Mouse (Mus musculus): ENCODE data around the gene Nelfb.
"Not testable (repeated sequence)": the region's sequence is repeated elsewhere in the genome, so short reads cannot be mapped to it uniquely, and the experiment has no call there.

Gene Nelfb

GRCm38 (mm10) chr2:25211121-25211670, at the start of gene Nelfb:
TSS of gene Nelfb (minus strand) at chr2:25211489.
- DNase-seq (ENCODE audit: low spot score in 2 of 2): peak; percentile 94 to 95

- DNase-seq (ENCODE audit: low spot score in 2 of 2): peak in 1 of 2 experiments; percentile 40
These were observed 47.6 kb upstream of the Nelfb start for GRCm38 (mm10) chr2:25258887-25259286.

GRCm38 (mm10) chr2:25257250-25257649, 46.0 kb upstream of the Nelfb start:
- not testable (repeated sequence) for DNase-seq (ENCODE audit: low spot score in 2 of 2)

- DNase-seq (ENCODE audit: low spot score in 2 of 2): peak; percentile 41 to 82
These were observed 45.3 kb upstream of the Nelfb start for GRCm38 (mm10) chr2:25256443-25257109.

GRCm38 (mm10) chr2:25255284-25255779, 44.0 kb upstream of the Nelfb start, which contains the start of gene Tmem203:
TSS of gene Tmem203 (plus strand) at chr2:25255439.
- peak; percentile 87 to 93 for DNase-seq (ENCODE audit: low spot score in 2 of 2)

- peak in 1 of 2 experiments; percentile 54 for DNase-seq (ENCODE audit: low spot score in 2 of 2)
These were observed 41.0 kb upstream of the Nelfb start for GRCm38 (mm10) chr2:25252331-25252730.

- DNase-seq (ENCODE audit: low spot score in 2 of 2): no peak
These were observed 35.1 kb upstream of the Nelfb start, which contains the start of gene AL732309.1 for GRCm38 (mm10) chr2:25246183-25247072. TSS of gene AL732309.1 (minus strand) at chr2:25246863.

GRCm38 (mm10) chr2:25244144-25244543, 32.9 kb upstream of the Nelfb start:
- no peak for DNase-seq (ENCODE audit: low spot score in 2 of 2)

- DNase-seq (ENCODE audit: low spot score in 2 of 2): no peak
These were observed 32.1 kb upstream of the Nelfb start for GRCm38 (mm10) chr2:25243342-25243741.

GRCm38 (mm10) chr2:25242101-25242506, 30.8 kb upstream of the Nelfb start, which contains the start of the genes Rnf208 and Cysrt1:
TSS of gene Rnf208 (plus strand) at chr2:25242255.
TSS of gene Cysrt1 (minus strand) at chr2:25242452.
- no peak for DNase-seq (ENCODE audit: low spot score in 2 of 2)

- DNase-seq (ENCODE audit: low spot score in 2 of 2): no peak
These were observed 30.1 kb upstream of the Nelfb start for GRCm38 (mm10) chr2:25241438-25241775.

- peak in 1 of 2 experiments; percentile 54 for DNase-seq (ENCODE audit: low spot score in 2 of 2)
These were observed 29.6 kb upstream of the Nelfb start for GRCm38 (mm10) chr2:25240723-25241437.

- DNase-seq (ENCODE audit: low spot score in 2 of 2): no peak
These were observed 29.0 kb upstream of the Nelfb start for GRCm38 (mm10) chr2:25240310-25240709.

- DNase-seq (ENCODE audit: low spot score in 2 of 2): no peak
These were observed 28.5 kb upstream of the Nelfb start for GRCm38 (mm10) chr2:25239766-25240165.

- DNase-seq (ENCODE audit: low spot score in 2 of 2): no peak
These were observed 26.8 kb upstream of the Nelfb start for GRCm38 (mm10) chr2:25238106-25238505.

GRCm38 (mm10) chr2:25237522-25237921, 26.2 kb upstream of the Nelfb start:
- no peak for DNase-seq (ENCODE audit: low spot score in 2 of 2)

GRCm38 (mm10) chr2:25236614-25237013, 25.3 kb upstream of the Nelfb start, which contains the start of gene Rnf224:
TSS of gene Rnf224 (minus strand) at chr2:25236787.
- DNase-seq (ENCODE audit: low spot score in 2 of 2): no peak

- no peak for DNase-seq (ENCODE audit: low spot score in 2 of 2)
These were observed 23.4 kb upstream of the Nelfb start for GRCm38 (mm10) chr2:25234551-25235220.

GRCm38 (mm10) chr2:25234050-25234449, 22.8 kb upstream of the Nelfb start, which contains the start of gene Slc34a3:
TSS of gene Slc34a3 (minus strand) at chr2:25234364.
- DNase-seq (ENCODE audit: low spot score in 2 of 2): no peak

GRCm38 (mm10) chr2:25233421-25233820, 22.1 kb upstream of the Nelfb start:
- no peak for DNase-seq (ENCODE audit: low spot score in 2 of 2)

- DNase-seq (ENCODE audit: low spot score in 2 of 2): no peak
These were observed 19.7 kb upstream of the Nelfb start for GRCm38 (mm10) chr2:25231038-25231437.
